Mouse (Mus musculus) MEL (cell line): ENCODE measurements at regions not wholly inside any gene's neighbourhood (a gene's known extent, or its start where the extent isn't known, plus 50 kb on each side); places are given as distances from the start of the nearest gene placed in this dataset.

Experiments
- DNase-seq: peaks from one replicate; pipeline ENCODE4 v3.0.0; 2011; ENCODE audit warnings: low read depth, low spot score
- H3K27ac ChIP-seq: 2 replicates; pipeline ENCODE4 v1.5.1; 2012; ENCODE audit warnings: low read depth, mild to moderate bottlenecking, control low read depth, low read length, moderate library complexity; ENCODE audit not compliant: control insufficient read depth
- H3K27me3 ChIP-seq, 2 experiments: fragments of 150-350 bp in 1 of 2; sonication (generic) in 1 of 2; 2 replicates each; pipeline ENCODE4 v1.6.1; 2012; ENCODE audit warnings: low read length in 2 of 2, mild to moderate bottlenecking in 2 of 2, improper control_type of control experiment in 1 of 2, moderate library complexity in 1 of 2; ENCODE audit not compliant: insufficient read depth in 2 of 2, control insufficient read depth in 1 of 2
- H3K36me3 ChIP-seq, 2 experiments: 2 replicates each; pipeline ENCODE4 v1.6.1; 2012 to 2014; ENCODE audit warnings: low read length in 2 of 2, improper control_type of control experiment in 1 of 2, inconsistent platforms in 1 of 2, mild to moderate bottlenecking in 1 of 2; ENCODE audit not compliant: insufficient read depth in 2 of 2, control insufficient read depth in 1 of 2
- H3K4me1 ChIP-seq, 2 experiments: fragments of 150-350 bp in 1 of 2; sonication (generic) in 1 of 2; 2 replicates each; pipeline ENCODE4 v1.6.1; 2012; ENCODE audit warnings: low read length in 2 of 2, improper control_type of control experiment in 1 of 2, mild to moderate bottlenecking in 1 of 2; ENCODE audit not compliant: insufficient read depth in 2 of 2, control insufficient read depth in 1 of 2
- H3K4me3 ChIP-seq, 2 experiments: fragments of 150-350 bp in 1 of 2; sonication (generic) in 1 of 2; 2 replicates each; pipeline ENCODE4 v1.5.1; 2012; ENCODE audit warnings: low read depth in 2 of 2, low read length in 2 of 2, mild to moderate bottlenecking in 2 of 2, moderate library complexity in 2 of 2, control low read depth in 1 of 2, improper control_type of control experiment in 1 of 2; ENCODE audit not compliant: control insufficient read depth in 1 of 2, insufficient read depth in 1 of 2
- H3K79me2 ChIP-seq: 2 replicates; pipeline ENCODE4 v1.6.1; 2012; ENCODE audit warnings: mild to moderate bottlenecking, low read length, moderate library complexity; ENCODE audit not compliant: control insufficient read depth, poor library complexity, insufficient read depth
- H3K9ac ChIP-seq: 2 replicates; pipeline ENCODE4 v1.6.1; 2012; ENCODE audit warnings: low read depth, mild to moderate bottlenecking, control low read depth, low read length, moderate library complexity; ENCODE audit not compliant: control insufficient read depth, poor library complexity, severe bottlenecking
- H3K9me3 ChIP-seq: fragments of 150-350 bp; sonication (generic); replicated peaks from 2 replicates; pipeline ENCODE4 v1.6.1; 2012; ENCODE audit warnings: mild to moderate bottlenecking, low read length, improper control_type of control experiment, moderate library complexity; ENCODE audit not compliant: insufficient read depth
- BHLHE40 ChIP-seq: IDR thresholded peaks from 2 replicates; pipeline ENCODE4 v1.6.1; 2012; ENCODE audit warnings: low read depth, mild to moderate bottlenecking, inconsistent platforms, low read length, improper control_type of control experiment, borderline replicate concordance
- CHD1 ChIP-seq: IDR thresholded peaks from 2 replicates; pipeline ENCODE4 v1.6.1; 2012; ENCODE audit warnings: low read depth, mild to moderate bottlenecking, inconsistent platforms, low read length, improper control_type of control experiment
- E2F4 ChIP-seq: IDR thresholded peaks from 2 replicates; pipeline ENCODE4 v1.6.1; 2011; ENCODE audit warnings: low read depth, low read length, improper control_type of control experiment, borderline replicate concordance
- ELF1 ChIP-seq: IDR thresholded peaks from 2 replicates; pipeline ENCODE4 v1.6.1; 2014; ENCODE audit warnings: low read depth, mild to moderate bottlenecking, inconsistent platforms, low read length, improper control_type of control experiment, moderate library complexity
- GATA1 ChIP-seq: IDR thresholded peaks from 2 replicates; pipeline ENCODE4 v1.6.1; 2011; ENCODE audit warnings: low read depth, low read length, improper control_type of control experiment
- KAT2A ChIP-seq: conservative IDR thresholded peaks from 2 replicates; pipeline ENCODE4 v1.6.1; 2012; ENCODE audit warnings: low read depth, low read length, improper control_type of control experiment, inconsistent platforms
- MAZ ChIP-seq: IDR thresholded peaks from 2 replicates; pipeline ENCODE4 v1.6.1; 2012; ENCODE audit warnings: low read depth, mild to moderate bottlenecking, inconsistent platforms, low read length, improper control_type of control experiment
- MYB ChIP-seq: IDR thresholded peaks from 2 replicates; pipeline ENCODE4 v1.6.1; 2011; ENCODE audit warnings: mild to moderate bottlenecking, low read depth, low read length, improper control_type of control experiment
- NELFE ChIP-seq: IDR thresholded peaks from 2 replicates; pipeline ENCODE4 v1.6.1; 2011; ENCODE audit warnings: low read depth, low read length, improper control_type of control experiment
- NRF1 ChIP-seq: IDR thresholded peaks from 2 replicates; pipeline ENCODE4 v1.6.1; 2014; ENCODE audit warnings: low read depth, mild to moderate bottlenecking, inconsistent platforms, low read length, improper control_type of control experiment, moderate library complexity; ENCODE audit not compliant: poor library complexity, insufficient read depth, severe bottlenecking
- POLR2AphosphoS2 ChIP-seq: IDR thresholded peaks from 2 replicates; pipeline ENCODE4 v1.6.1; 2011; ENCODE audit warnings: low read length, improper control_type of control experiment
- RAD21 ChIP-seq: IDR thresholded peaks from 2 replicates; pipeline ENCODE4 v1.6.1; 2011; ENCODE audit warnings: mild to moderate bottlenecking, low read depth, low read length, improper control_type of control experiment
- RCOR1 ChIP-seq: IDR thresholded peaks from 2 replicates; pipeline ENCODE4 v1.6.1; 2012; ENCODE audit warnings: low read depth, mild to moderate bottlenecking, inconsistent platforms, low read length, improper control_type of control experiment
- SIN3A ChIP-seq: IDR thresholded peaks from 2 replicates; pipeline ENCODE4 v1.6.1; 2012; ENCODE audit warnings: low read length, improper control_type of control experiment, inconsistent platforms
- SMC3 ChIP-seq: IDR thresholded peaks from 2 replicates; pipeline ENCODE4 v1.6.1; 2011; ENCODE audit warnings: low read depth, low read length, improper control_type of control experiment
- TBP ChIP-seq: IDR thresholded peaks from 2 replicates; pipeline ENCODE4 v1.8.0; 2011; ENCODE audit warnings: low read depth, low read length, improper control_type of control experiment
- UBTF ChIP-seq: IDR thresholded peaks from 2 replicates; pipeline ENCODE4 v1.6.1; 2012; ENCODE audit warnings: low read depth, mild to moderate bottlenecking, inconsistent platforms, low read length, improper control_type of control experiment, moderate library complexity, borderline replicate concordance; ENCODE audit not compliant: insufficient read depth
- USF1 ChIP-seq: IDR thresholded peaks from 2 replicates; pipeline ENCODE4 v1.6.1; 2014; ENCODE audit warnings: low read depth, mild to moderate bottlenecking, inconsistent platforms, low read length, improper control_type of control experiment, moderate library complexity
- ZC3H11A ChIP-seq: IDR thresholded peaks from 2 replicates; pipeline ENCODE4 v1.6.1; 2012; ENCODE audit warnings: low read depth, mild to moderate bottlenecking, inconsistent platforms, low read length, improper control_type of control experiment
- ZKSCAN1 ChIP-seq: IDR thresholded peaks from 2 replicates; pipeline ENCODE4 v1.6.1; 2012; ENCODE audit warnings: low read depth, mild to moderate bottlenecking, inconsistent platforms, low read length, improper control_type of control experiment, moderate library complexity
- ZMIZ1 ChIP-seq: IDR thresholded peaks from 2 replicates; pipeline ENCODE4 v1.6.1; 2012; ENCODE audit warnings: low read depth, mild to moderate bottlenecking, inconsistent platforms, low read length, improper control_type of control experiment, moderate library complexity
- ZNF384 ChIP-seq: IDR thresholded peaks from 2 replicates; pipeline ENCODE4 v1.6.1; 2012; ENCODE audit warnings: low read depth, mild to moderate bottlenecking, inconsistent platforms, low read length, improper control_type of control experiment

- no peaks in the 10 kb centered on the region for H3K4me1 ChIP-seq
- H3K36me3 ChIP-seq, result no peaks in the 10 kb centered on the region
- H3K79me2 ChIP-seq, result no peaks in the 10 kb centered on the region
- H3K27me3 ChIP-seq, result no peaks in the 10 kb centered on the region
- no peak for TF ChIP-seq SIN3A
- TF ChIP-seq POLR2AphosphoS2, result no peak
- TF ChIP-seq BHLHE40, result no peak
- no peak for TF ChIP-seq NELFE
- no peak for TF ChIP-seq UBTF
- TF ChIP-seq USF1, result no peak
- TF ChIP-seq E2F4, result no peak
- TF ChIP-seq ZNF384, result no peak
- no peak for TF ChIP-seq ELF1
- no peak for TF ChIP-seq ZC3H11A
- no peak for TF ChIP-seq RAD21
- TF ChIP-seq NRF1, result no peak
- no peak for TF ChIP-seq SMC3
- no peak overlapping the region for H3K4me3 ChIP-seq
- no peak overlapping the region for H3K9ac ChIP-seq
- no peaks in the 10 kb centered on the region for H3K9me3 ChIP-seq
- H3K27ac ChIP-seq, result no peak overlapping the region
- no peak for DNase-seq
Observed at GRCm38 (mm10) chr12:27173151-27173550, 169.2 kb downstream of the Sox11 start.

- Histone ChIP-seq H3K9ac (no peak overlapping the region), H3K4me1 (no peaks in the 10 kb centered on the region), H3K27me3 (no peaks in the 10 kb centered on the region), H3K27ac (no peak overlapping the region), H3K36me3 (no peaks in the 10 kb centered on the region), H3K4me3 (no peak overlapping the region), H3K9me3 (no peaks in the 10 kb centered on the region), H3K79me2 (no peaks in the 10 kb centered on the region)
- TF ChIP-seq RCOR1, result no peak
- TF ChIP-seq UBTF, result no peak
- TF ChIP-seq NELFE, result no peak
- TF ChIP-seq MAZ, result no peak
- no peak for TF ChIP-seq ZMIZ1
- TF ChIP-seq ZKSCAN1, result no peak
- no peak for TF ChIP-seq TBP
- no peak for TF ChIP-seq KAT2A
- no peak for TF ChIP-seq CHD1
- TF ChIP-seq GATA1, result no peak
- TF ChIP-seq ZNF384, result no peak
- TF ChIP-seq NRF1, result no peak
- no peak for TF ChIP-seq MYB
- TF ChIP-seq ELF1, result no peak
- no peak for DNase-seq
Observed at GRCm38 (mm10) chr12:27171595-27171994, 170.8 kb downstream of the Sox11 start.
